Mouse (Mus musculus) adrenal gland, adult (tissue): ENCODE measurements around the gene Slc16a10.
A peak's percentile ranks its signal among the peaks of the same experiment; 100 is the strongest.

ENCODE experiments used
- DNase-seq, 2 experiments: peaks; one replicate each; pipeline ENCODE4 v3.0.0; 2022 to 2023; ENCODE audit warnings: low spot score in 1 of 2; ENCODE audit not compliant: inconsistent age in 2 of 2

Gene Slc16a10

GRCm38 (mm10) chr10:40077346-40077959 is 64.6 kb downstream of the Slc16a10 start:
- peak in 1 of 2 experiments; percentile 84 for DNase-seq

- peak in 1 of 2 experiments; percentile 59 for DNase-seq
Observed at GRCm38 (mm10) chr10:40073608-40074007, 68.5 kb downstream of the Slc16a10 start.

- DNase-seq: no peak
Observed at GRCm38 (mm10) chr10:40070684-40071083, 71.4 kb downstream of the Slc16a10 start.

- DNase-seq: peak in 1 of 2 experiments; percentile 54
Observed at GRCm38 (mm10) chr10:40069270-40069669, 72.8 kb downstream of the Slc16a10 start.

GRCm38 (mm10) chr10:40068595-40068994 is 73.5 kb downstream of the Slc16a10 start:
- peak in 1 of 2 experiments; percentile 52 for DNase-seq

GRCm38 (mm10) chr10:40067529-40067928 is 74.5 kb downstream of the Slc16a10 start:
- peak in 1 of 2 experiments; percentile 12 for DNase-seq

GRCm38 (mm10) chr10:40067071-40067470 is 75.0 kb downstream of the Slc16a10 start:
- DNase-seq: no peak

GRCm38 (mm10) chr10:40065357-40065756 is 76.7 kb downstream of the Slc16a10 start:
- DNase-seq: no peak

- peak in 1 of 2 experiments; percentile 51 for DNase-seq
Observed at GRCm38 (mm10) chr10:40063291-40063890, 78.7 kb downstream of the Slc16a10 start.

GRCm38 (mm10) chr10:40062812-40063211 is 79.2 kb downstream of the Slc16a10 start:
- DNase-seq: no peak

GRCm38 (mm10) chr10:40061926-40062325 is 80.1 kb downstream of the Slc16a10 start:
- DNase-seq: peak in 1 of 2 experiments; percentile 14

GRCm38 (mm10) chr10:40058786-40059120 is 83.3 kb downstream of the Slc16a10 start:
- no peak for DNase-seq

- DNase-seq: peak in 1 of 2 experiments; percentile 77
Observed at GRCm38 (mm10) chr10:40058062-40058785, 83.8 kb downstream of the Slc16a10 start.

GRCm38 (mm10) chr10:40057615-40058014 is 84.4 kb downstream of the Slc16a10 start:
- no peak for DNase-seq

GRCm38 (mm10) chr10:40054455-40054854 is 87.6 kb downstream of the Slc16a10 start:
- no peak for DNase-seq

- no peak for DNase-seq
Observed at GRCm38 (mm10) chr10:40053896-40054295, 88.2 kb downstream of the Slc16a10 start.

GRCm38 (mm10) chr10:40053257-40053895 is 88.7 kb downstream of the Slc16a10 start:
- peak in 1 of 2 experiments; percentile 85 for DNase-seq

- no peak for DNase-seq
Observed at GRCm38 (mm10) chr10:40051997-40052396, 90.1 kb downstream of the Slc16a10 start.

- DNase-seq: no peak
Observed at GRCm38 (mm10) chr10:40050763-40051162, 91.3 kb downstream of the Slc16a10 start.

GRCm38 (mm10) chr10:40041339-40041738 is 100.7 kb downstream of the Slc16a10 start:
- DNase-seq: peak; percentile 31 to 54
